Mouse (Mus musculus): ENCODE data around the gene Iqcn. TPM values are rescaled to one million over a fixed set of nuclear protein-coding genes. Genes with fewer than 3 reads are reported as not detected.

Iqcn gene
- polyA plus RNA-seq, 1 experiment from 2014 or later, result 0.09 TPM

- ATAC-seq (ENCODE audit: low FRiP score, low read depth), result no peak
- peaks cover 9% of the 10 kb centered on the region; the same call in 1 of the 2 replicates for H3K36me3 ChIP-seq
- no peak overlapping the region for H3K4me3 ChIP-seq
- H3K27ac ChIP-seq (replicated peaks), result no peak overlapping the region
- no peak overlapping the region for H3K4me2 ChIP-seq
- no peaks in the 10 kb centered on the region for H3K27me3 ChIP-seq
- no peaks in the 10 kb centered on the region for H3K9me3 ChIP-seq
- peaks cover 13% of the 10 kb centered on the region for H3K4me1 ChIP-seq (replicated peaks)
- no peak overlapping the region for H3K9ac ChIP-seq
- WGBS, result 90% methylated on average over 3 of the region's 3 CpGs
Measured at GRCm38 (mm10) chr8:70680039-70680438, 23.2 kb upstream of the Iqcn start.

GRCm38 (mm10) chr8:70681410-70681809 lies 21.8 kb upstream of the Iqcn start:
- ATAC-seq (ENCODE audit: low FRiP score, low read depth), result no peak
- H3K4me1 ChIP-seq (replicated peaks), result peaks cover 12% of the 10 kb centered on the region; the same call in 1 of the 2 replicates
- 85% methylated on average over 3 of the region's 3 CpGs for WGBS
- H3K9ac ChIP-seq, result no peak overlapping the region
- H3K27me3 ChIP-seq, result no peaks in the 10 kb centered on the region
- H3K4me3 ChIP-seq, result no peak overlapping the region
- no peak overlapping the region for H3K27ac ChIP-seq (replicated peaks)
- no peak overlapping the region for H3K4me2 ChIP-seq
- H3K9me3 ChIP-seq, result no peaks in the 10 kb centered on the region
- peaks cover 9% of the 10 kb centered on the region; the same call in 1 of the 2 replicates for H3K36me3 ChIP-seq

- 13% methylated on average over 19 of the region's 19 CpGs for WGBS
- ATAC-seq (ENCODE audit: low FRiP score, low read depth), result no peak
- no peaks in the 10 kb centered on the region for H3K27me3 ChIP-seq
- H3K4me2 ChIP-seq, result peak overlapping the region; percentile 11; the same call in 1 of the 2 replicates
- H3K9ac ChIP-seq, result no peak overlapping the region
- peaks cover 9% of the 10 kb centered on the region; the same call in 1 of the 2 replicates for H3K36me3 ChIP-seq
- H3K9me3 ChIP-seq, result no peaks in the 10 kb centered on the region
- no peak overlapping the region for H3K27ac ChIP-seq (replicated peaks)
- no peak overlapping the region for H3K4me3 ChIP-seq
- H3K4me1 ChIP-seq (replicated peaks), result peaks cover 12% of the 10 kb centered on the region; the same call in 1 of the 2 replicates
Measured at GRCm38 (mm10) chr8:70682193-70682592, 21.1 kb upstream of the Iqcn start.

- H3K27me3 ChIP-seq, result no peaks in the 10 kb centered on the region
- peaks cover 12% of the 10 kb centered on the region; the same call in 1 of the 2 replicates for H3K4me1 ChIP-seq (replicated peaks)
- ATAC-seq (ENCODE audit: low FRiP score, low read depth), result no peak
- H3K36me3 ChIP-seq, result peaks cover 9% of the 10 kb centered on the region; the same call in 1 of the 2 replicates
- H3K4me2 ChIP-seq, result no peak overlapping the region
- no peak overlapping the region for H3K9ac ChIP-seq
- H3K4me3 ChIP-seq, result no peak overlapping the region
- no peak overlapping the region for H3K27ac ChIP-seq (replicated peaks)
- WGBS, result 68% methylated on average over 3 of the region's 3 CpGs
- H3K9me3 ChIP-seq, result no peaks in the 10 kb centered on the region
Measured at GRCm38 (mm10) chr8:70682692-70683091, 20.6 kb upstream of the Iqcn start.

GRCm38 (mm10) chr8:70684291-70684690 lies 19.0 kb upstream of the Iqcn start:
- H3K36me3 ChIP-seq, result no peaks in the 10 kb centered on the region; the same call in 1 of the 2 replicates
- peak; percentile 67; the same call in 1 of the 2 replicates for ATAC-seq (ENCODE audit: low FRiP score, low read depth)
- no peak overlapping the region for H3K9ac ChIP-seq
- no peaks in the 10 kb centered on the region for H3K9me3 ChIP-seq
- WGBS, result 29% methylated on average over 7 of the region's 7 CpGs
- no peak overlapping the region for H3K27ac ChIP-seq (replicated peaks)
- H3K4me3 ChIP-seq, result no peak overlapping the region
- H3K4me2 ChIP-seq, result no peak overlapping the region
- H3K4me1 ChIP-seq (replicated peaks), result peaks cover 12% of the 10 kb centered on the region; the same call in 1 of the 2 replicates
- no peaks in the 10 kb centered on the region for H3K27me3 ChIP-seq

GRCm38 (mm10) chr8:70687576-70687975 lies 15.7 kb upstream of the Iqcn start:
- H3K4me2 ChIP-seq, result no peak overlapping the region
- peaks cover 17% of the 10 kb centered on the region for H3K4me1 ChIP-seq (replicated peaks)
- no peaks in the 10 kb centered on the region for H3K9me3 ChIP-seq
- H3K9ac ChIP-seq, result no peak overlapping the region
- no peak for ATAC-seq (ENCODE audit: low FRiP score, low read depth)
- WGBS, result 74% methylated on average over 8 of the region's 8 CpGs
- no peak overlapping the region for H3K4me3 ChIP-seq
- no peaks in the 10 kb centered on the region for H3K36me3 ChIP-seq
- H3K27me3 ChIP-seq, result no peaks in the 10 kb centered on the region
- H3K27ac ChIP-seq (replicated peaks), result no peak overlapping the region

- H3K4me1 ChIP-seq (replicated peaks), result peaks cover 17% of the 10 kb centered on the region
- H3K4me3 ChIP-seq, result no peak overlapping the region
- 95% methylated on average over 3 of the region's 3 CpGs for WGBS
- no peaks in the 10 kb centered on the region for H3K36me3 ChIP-seq
- ATAC-seq (ENCODE audit: low FRiP score, low read depth), result no peak
- no peak overlapping the region for H3K4me2 ChIP-seq
- H3K9me3 ChIP-seq, result no peaks in the 10 kb centered on the region
- H3K9ac ChIP-seq, result no peak overlapping the region
- H3K27ac ChIP-seq (replicated peaks), result no peak overlapping the region
- H3K27me3 ChIP-seq, result no peaks in the 10 kb centered on the region
Measured at GRCm38 (mm10) chr8:70688136-70688535, 15.1 kb upstream of the Iqcn start.

- H3K9me3 ChIP-seq, result no peaks in the 10 kb centered on the region
- H3K9ac ChIP-seq, result no peak overlapping the region
- H3K4me3 ChIP-seq, result no peak overlapping the region
- H3K4me2 ChIP-seq, result no peak overlapping the region
- H3K4me1 ChIP-seq (replicated peaks), result peaks cover 9% of the 10 kb centered on the region
- no peak for ATAC-seq (ENCODE audit: low FRiP score, low read depth)
- no peaks in the 10 kb centered on the region for H3K36me3 ChIP-seq
- WGBS, result 70% methylated on average over 5 of the region's 5 CpGs
- H3K27ac ChIP-seq (replicated peaks), result no peak overlapping the region
- no peaks in the 10 kb centered on the region for H3K27me3 ChIP-seq
Measured at GRCm38 (mm10) chr8:70689892-70690390, 13.3 kb upstream of the Iqcn start.

- Histone ChIP-seq H3K36me3 (no peaks in the 10 kb centered on the region), H3K27me3 (no peaks in the 10 kb centered on the region), H3K4me2 (peak overlapping the region; percentile 63), H3K27ac (replicated peaks) (no peak overlapping the region), H3K4me1 (replicated peaks) (peaks cover 18% of the 10 kb centered on the region), H3K9me3 (no peaks in the 10 kb centered on the region), H3K4me3 (peak overlapping the region; percentile 33), H3K9ac (peak overlapping the region; percentile 39)
- ATAC-seq (ENCODE audit: low FRiP score, low read depth), result no peak
- WGBS, result 54% methylated on average over 4 of the region's 4 CpGs
Measured at GRCm38 (mm10) chr8:70691230-70691629, 12.0 kb upstream of the Iqcn start.

- peaks cover 24% of the 10 kb centered on the region for H3K4me1 ChIP-seq (replicated peaks)
- peak overlapping the region; percentile 33 for H3K4me3 ChIP-seq
- no peaks in the 10 kb centered on the region for H3K27me3 ChIP-seq
- H3K4me2 ChIP-seq, result peak overlapping the region; percentile 63
- H3K9me3 ChIP-seq, result no peaks in the 10 kb centered on the region
- no peaks in the 10 kb centered on the region for H3K36me3 ChIP-seq
- no peak overlapping the region for H3K27ac ChIP-seq (replicated peaks)
- H3K9ac ChIP-seq, result peak overlapping the region; percentile 39
- WGBS, result 2% methylated on average over 20 of the region's 20 CpGs
- ATAC-seq (ENCODE audit: low FRiP score, low read depth), result peak; percentile 25; the same call in 1 of the 2 replicates
Measured at GRCm38 (mm10) chr8:70691727-70692231, 11.5 kb upstream of the Iqcn start.

- H3K27ac ChIP-seq (replicated peaks), result no peak overlapping the region
- no peaks in the 10 kb centered on the region for H3K27me3 ChIP-seq
- no peak for ATAC-seq (ENCODE audit: low FRiP score, low read depth)
- H3K36me3 ChIP-seq, result no peaks in the 10 kb centered on the region
- H3K4me1 ChIP-seq (replicated peaks), result peaks cover 39% of the 10 kb centered on the region
- no peaks in the 10 kb centered on the region for H3K9me3 ChIP-seq
- H3K4me2 ChIP-seq, result no peak overlapping the region
- no peak overlapping the region for H3K9ac ChIP-seq
- WGBS, result 78% methylated on average over 5 of the region's 5 CpGs
- no peak overlapping the region for H3K4me3 ChIP-seq
Measured at GRCm38 (mm10) chr8:70693636-70694035, 9.6 kb upstream of the Iqcn start.

GRCm38 (mm10) chr8:70695318-70696018 lies 7.8 kb upstream of the Iqcn start:
- no peak for ATAC-seq (ENCODE audit: low FRiP score, low read depth)
- Histone ChIP-seq H3K4me2 (no peak overlapping the region), H3K9ac (no peak overlapping the region), H3K9me3 (no peaks in the 10 kb centered on the region), H3K4me3 (no peak overlapping the region), H3K4me1 (replicated peaks) (peaks cover 39% of the 10 kb centered on the region), H3K27me3 (no peaks in the 10 kb centered on the region), H3K27ac (replicated peaks) (no peak overlapping the region), H3K36me3 (no peaks in the 10 kb centered on the region)
- 34% methylated on average over 32 of the region's 32 CpGs for WGBS
